Mouse (Mus musculus) cortical plate, adult 2 months (tissue): ENCODE data around the gene Btbd3.

Experiments used
- CTCF ChIP-seq: fragments of 200-500 bp; IDR thresholded peaks from 2 replicates; pipeline ENCODE4 v1.5.1; 2011; ENCODE audit warnings: mild to moderate bottlenecking, control low read depth, low read length; ENCODE audit not compliant: insufficient read depth; ENCODE audit errors: extremely low read depth
- POLR2A ChIP-seq: fragments of 200-500 bp; IDR thresholded peaks from 2 replicates; pipeline ENCODE4 v1.6.1; 2011; ENCODE audit warnings: mild to moderate bottlenecking, low read length, control low read depth; ENCODE audit not compliant: insufficient read depth; ENCODE audit errors: extremely low read depth

- TF ChIP-seq CTCF (no peak), POLR2A (no peak)
Observed at GRCm38 (mm10) chr2:138267852-138268513, 11.6 kb downstream of the Btbd3 start.
